Mouse (Mus musculus) midbrain, embryonic 16.5 days (tissue): ENCODE data around the gene Kdsr. TPM values are rescaled to one million over a fixed set of nuclear protein-coding genes. Genes with fewer than 3 reads are reported as not detected.

Experiments
- ATAC-seq: fragments of 200-750 bp; cut with Nextera tagmentation; 2 replicates; pipeline ENCODE4 v1.8.0; 2017; ENCODE audit warnings: moderate TSS enrichment
- H3K27ac ChIP-seq: fragments of 300-500 bp; sonication (generic); 2 replicates; pipeline ENCODE4 v1.5.1; 2014; ENCODE audit warnings: mild to moderate bottlenecking, low read length, mixed read lengths
- H3K27me3 ChIP-seq: fragments of 300-500 bp; sonication (generic); 2 replicates; pipeline ENCODE4 v1.6.1; 2014; ENCODE audit warnings: low read depth, low read length, mixed read lengths; ENCODE audit not compliant: control insufficient read depth, insufficient read depth
- H3K36me3 ChIP-seq: fragments of 300-500 bp; sonication (generic); 2 replicates; pipeline ENCODE4 v1.6.1; 2014; ENCODE audit warnings: mild to moderate bottlenecking, low read length, moderate library complexity, mixed read lengths; ENCODE audit not compliant: control insufficient read depth, insufficient read depth
- H3K4me1 ChIP-seq: fragments of 300-500 bp; sonication (generic); 2 replicates; pipeline ENCODE4 v1.6.1; 2014; ENCODE audit warnings: mild to moderate bottlenecking, low read length, mixed read lengths; ENCODE audit not compliant: control insufficient read depth, insufficient read depth
- H3K4me2 ChIP-seq: fragments of 300-500 bp; sonication (generic); 2 replicates; pipeline ENCODE4 v1.6.1; 2014; ENCODE audit warnings: mild to moderate bottlenecking, low read length, mixed read lengths
- H3K4me3 ChIP-seq: fragments of 300-500 bp; sonication (generic); 2 replicates; pipeline ENCODE4 v1.5.1; 2014; ENCODE audit warnings: low read depth, mild to moderate bottlenecking, low read length, moderate library complexity, mixed read lengths
- H3K9ac ChIP-seq: fragments of 300-500 bp; sonication (generic); 2 replicates; pipeline ENCODE4 v1.6.1; 2014; ENCODE audit warnings: low read depth, low read length, mixed read lengths
- H3K9me3 ChIP-seq: fragments of 300-500 bp; sonication (generic); replicated peaks from 2 replicates; pipeline ENCODE4 v1.6.1; 2014; ENCODE audit warnings: mild to moderate bottlenecking, low read length, mixed read lengths; ENCODE audit not compliant: control insufficient read depth, poor library complexity, severe bottlenecking
- WGBS: fragments of 180-500 bp; shearing (Covaris S2); extraction: QIAGEN DNeasy Blood & Tissue Kit; methylation state at CpG from one replicate; pipeline ENCODE4 v1.1.7; 2014; 5-methylcytosine and 5-hydroxymethylcytosine counted together
- polyA plus RNA-seq: library from polyadenylated mRNA; unstranded; fragments of >200 nt; fragmentation: Nextera tagmentation; extraction: Ambion mirVana; gene quantifications from 2 replicates; pipeline ENCODE4 v1.2.1, GENCODE M21; 2015

Gene Kdsr
- polyA plus RNA-seq, 1 experiment from 2014 or later = 17.2 TPM

DNA sequence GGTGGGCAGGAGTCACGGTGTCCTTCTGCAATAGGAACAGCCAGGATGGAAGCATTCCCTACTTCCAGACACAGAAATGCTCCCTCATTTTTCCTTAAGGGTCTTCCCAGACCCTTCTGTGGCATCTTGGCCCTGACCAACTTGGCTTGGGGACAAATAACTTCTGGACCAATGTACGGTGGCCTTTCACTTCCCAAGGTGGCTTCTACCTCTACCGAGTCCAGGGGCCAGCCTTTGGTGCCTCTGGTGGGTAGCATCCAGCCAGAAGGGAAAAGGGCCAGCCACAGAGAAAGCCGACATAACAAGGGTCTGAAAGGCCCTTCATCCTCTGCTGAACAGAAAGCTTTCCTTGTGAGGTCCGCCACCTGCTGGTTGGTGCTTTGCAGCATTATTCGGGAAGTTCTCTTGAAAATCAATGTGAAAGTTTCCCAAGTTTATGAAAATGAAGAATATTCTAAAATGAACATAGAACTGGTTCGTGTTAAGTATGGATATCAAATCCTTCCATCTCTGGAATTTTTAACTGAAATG is 42.4 kb downstream of the Kdsr start:
- Histone ChIP-seq H3K9ac (0 out of 2 replicates have a peak overlapping the region, but pooled peaks have one; percentile 1), H3K36me3 (no peaks in the 10 kb centered on the region), H3K4me1 (peaks cover 8% of the 10 kb centered on the region), H3K27me3 (no peaks in the 10 kb centered on the region), H3K9me3 (no peaks in the 10 kb centered on the region), H3K4me3 (no peak overlapping the region), H3K4me2 (no peak overlapping the region), H3K27ac (no peak overlapping the region)
- ATAC-seq = no peak
- 27% methylated on average over 7 of the region's 7 CpGs for WGBS

GRCm38 (mm10) chr1:106716141-106716540 is 43.4 kb downstream of the Kdsr start:
- Histone ChIP-seq H3K27me3 (no peaks in the 10 kb centered on the region), H3K27ac (no peak overlapping the region), H3K9ac (no peak overlapping the region), H3K4me3 (no peak overlapping the region), H3K36me3 (no peaks in the 10 kb centered on the region), H3K4me2 (no peak overlapping the region), H3K4me1 (peaks cover 14% of the 10 kb centered on the region), H3K9me3 (no peaks in the 10 kb centered on the region)
- 85% methylated on average over 3 of the region's 3 CpGs for WGBS
- no peak for ATAC-seq

DNA sequence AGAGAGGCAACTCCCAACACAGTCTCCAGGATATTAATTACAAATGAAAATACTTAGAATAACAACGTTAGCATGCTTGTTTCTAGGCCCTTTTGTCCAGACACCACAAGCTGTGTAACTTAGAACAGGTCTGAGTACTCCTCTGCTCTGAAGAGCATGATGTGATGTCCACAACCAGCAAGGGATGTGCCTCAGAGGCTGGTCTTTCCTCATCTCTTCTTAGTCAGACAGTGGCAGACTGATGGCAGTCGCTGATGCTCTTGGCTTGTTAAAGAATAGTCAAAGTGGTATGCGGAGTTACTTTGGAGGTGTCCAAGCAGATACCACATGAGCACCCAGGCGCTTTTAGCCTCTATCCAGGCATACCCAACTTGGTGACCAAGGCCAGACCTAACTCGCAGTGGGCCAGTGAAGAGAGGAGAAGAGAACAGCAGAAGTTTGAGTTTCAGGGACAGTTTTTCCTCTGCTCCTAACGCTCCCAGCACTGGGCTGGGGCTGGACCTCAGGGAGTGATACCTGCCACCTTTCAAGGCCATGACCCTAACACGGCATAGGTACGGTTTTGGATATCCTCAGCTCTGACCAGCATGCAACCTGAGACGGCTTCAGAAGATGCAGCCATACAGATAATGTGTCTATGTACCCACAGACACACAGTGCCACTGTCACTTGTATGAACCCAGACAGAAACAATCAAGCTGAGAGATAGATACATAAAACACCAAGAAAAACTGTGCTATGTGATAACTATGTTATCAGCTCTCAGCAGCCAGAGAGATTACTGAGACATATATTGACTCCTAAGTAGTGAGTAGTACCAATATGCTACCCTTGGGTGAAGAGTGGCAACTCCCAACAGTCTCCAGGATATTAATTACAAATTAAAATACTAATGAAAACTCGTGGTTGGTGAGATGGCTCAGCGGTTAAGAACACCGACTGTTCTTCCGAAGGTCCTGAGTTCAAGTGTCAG is 44.1 kb downstream of the Kdsr start:
- no peaks in the 10 kb centered on the region for H3K9me3 ChIP-seq
- no peaks in the 10 kb centered on the region for H3K27me3 ChIP-seq
- H3K27ac ChIP-seq = peak overlapping the region; percentile 94
- WGBS = 90% methylated on average over 13 of the region's 13 CpGs
- ATAC-seq = no peak
- peak overlapping the region; percentile 97; the same call in 1 of the 2 replicates for H3K9ac ChIP-seq
- H3K4me1 ChIP-seq = peaks cover 17% of the 10 kb centered on the region
- H3K4me2 ChIP-seq = peak overlapping the region; percentile 92
- H3K36me3 ChIP-seq = no peaks in the 10 kb centered on the region
- no peak overlapping the region for H3K4me3 ChIP-seq

GRCm38 (mm10) chr1:106714530-106714981 is 45.0 kb downstream of the Kdsr start:
- Histone ChIP-seq H3K4me3 (peak overlapping the region; percentile 84), H3K36me3 (no peaks in the 10 kb centered on the region), H3K4me2 (peak overlapping the region; percentile 92), H3K4me1 (peaks cover 19% of the 10 kb centered on the region), H3K27me3 (no peaks in the 10 kb centered on the region), H3K9me3 (no peaks in the 10 kb centered on the region), H3K27ac (peak overlapping the region; percentile 94), H3K9ac (peak overlapping the region; percentile 97)
- ATAC-seq = peak; percentile 76
- WGBS = 4% methylated on average over 21 of the region's 21 CpGs

- peak within 1 kb of the TSS; percentile 94 for H3K27ac ChIP-seq
- WGBS = under 1% methylated on average over 71 of the region's 95 CpGs
Measured at GRCm38 (mm10) chr1:106713621-106714529, 45.7 kb downstream of the Kdsr start, which contains the start of gene Bcl2. Gene Bcl2 (minus strand): TSS chr1:106714274.

GRCm38 (mm10) chr1:106712330-106712729 is 47.2 kb downstream of the Kdsr start:
- no peaks in the 10 kb centered on the region for H3K9me3 ChIP-seq
- no peak for ATAC-seq
- H3K9ac ChIP-seq = peak overlapping the region; percentile 71
- H3K27ac ChIP-seq = no peak overlapping the region
- H3K4me2 ChIP-seq = peak overlapping the region; percentile 92
- WGBS = 10% methylated on average over 20 of the region's 22 CpGs
- H3K4me3 ChIP-seq = peak overlapping the region; percentile 84
- no peaks in the 10 kb centered on the region for H3K36me3 ChIP-seq
- no peaks in the 10 kb centered on the region for H3K27me3 ChIP-seq
- H3K4me1 ChIP-seq = peaks cover 19% of the 10 kb centered on the region

More at GRCm38 (mm10) chr1:106713621-106714529, 45.7 kb downstream of the Kdsr start, which contains the start of gene Bcl2:
- Histone ChIP-seq H3K36me3 (no peaks in the 10 kb centered on the region), H3K9me3 (no peaks in the 10 kb centered on the region), H3K9ac (peak within 1 kb of the TSS; percentile 97), H3K4me1 (peaks cover 19% of the 10 kb centered on the region), H3K4me3 (peak within 1 kb of the TSS; percentile 84), H3K27me3 (no peaks in the 10 kb centered on the region), H3K4me2 (peak within 1 kb of the TSS; percentile 92)
- peak; percentile 90 for ATAC-seq

DNA sequence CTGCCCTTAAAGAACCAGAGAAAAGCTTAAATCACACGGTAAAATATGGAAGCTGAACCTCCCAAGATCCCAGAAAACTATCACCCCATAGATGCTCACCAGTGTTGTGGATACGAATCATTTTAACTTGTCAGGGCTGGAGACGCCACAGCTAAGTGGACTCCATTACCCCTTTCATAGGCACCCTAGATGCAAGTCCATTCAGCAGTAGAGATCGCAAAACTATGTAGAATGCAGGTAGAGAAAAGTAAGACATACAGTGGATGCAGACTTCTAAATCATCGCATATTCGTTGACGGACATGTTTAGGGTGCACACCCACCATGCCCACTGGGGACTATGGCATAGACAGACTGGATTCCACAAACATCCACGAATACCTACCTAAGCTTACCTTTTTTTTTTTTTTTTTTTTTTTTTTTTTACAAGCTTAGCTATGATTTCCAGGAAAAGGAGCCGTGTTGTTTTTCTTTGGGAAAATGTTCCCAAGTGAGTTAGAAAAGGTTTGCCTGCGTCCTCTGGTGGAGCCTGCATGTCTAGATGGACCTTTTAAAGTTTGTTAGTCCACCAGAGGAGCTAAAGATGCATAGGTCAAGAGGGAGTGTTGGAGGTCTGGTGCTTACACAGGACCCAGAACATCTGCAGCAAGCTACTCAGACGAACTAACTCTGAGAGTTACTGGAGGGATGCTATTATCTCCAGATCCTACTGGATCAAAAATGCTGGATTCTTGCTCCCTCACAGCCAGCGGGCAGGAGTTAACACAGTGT is 48.0 kb downstream of the Kdsr start:
- H3K9ac ChIP-seq = peak overlapping the region; percentile 71; the same call in 1 of the 2 replicates
- no peak overlapping the region for H3K27ac ChIP-seq
- peak overlapping the region; percentile 92 for H3K4me2 ChIP-seq
- peak overlapping the region; percentile 84 for H3K4me3 ChIP-seq
- no peak for ATAC-seq
- H3K9me3 ChIP-seq = no peaks in the 10 kb centered on the region
- WGBS = 67% methylated on average over 12 of the region's 12 CpGs
- H3K4me1 ChIP-seq = peaks cover 19% of the 10 kb centered on the region
- H3K36me3 ChIP-seq = no peaks in the 10 kb centered on the region
- no peaks in the 10 kb centered on the region for H3K27me3 ChIP-seq

- Histone ChIP-seq H3K9ac (no peak overlapping the region), H3K9me3 (no peaks in the 10 kb centered on the region), H3K27ac (no peak overlapping the region), H3K27me3 (no peaks in the 10 kb centered on the region), H3K4me3 (no peak overlapping the region), H3K4me1 (peaks cover 19% of the 10 kb centered on the region), H3K36me3 (no peaks in the 10 kb centered on the region), H3K4me2 (peak overlapping the region; percentile 37)
- no peak for ATAC-seq
- 78% methylated on average over 7 of the region's 7 CpGs for whole genome bisulfite sequencing
Measured at GRCm38 (mm10) chr1:106710202-106710601, 49.3 kb downstream of the Kdsr start.
